Mouse (Mus musculus) gastrocnemius, postnatal 10 days (tissue): Measurements from ENCODE around the gene Nfya. TPM values are rescaled to one million over a fixed set of nuclear protein-coding genes. Genes with fewer than 3 reads are reported as not detected.
"Not testable (repeated sequence)": the region's sequence is repeated elsewhere in the genome, so short reads cannot be mapped to it uniquely, and the experiment has no call there.

ENCODE experiments used
- DNase-seq: peaks from one replicate; pipeline ENCODE4 v3.0.0; 2021; ENCODE audit warnings: mixed read lengths
- total RNA-seq, 2 experiments: library from RNA; stranded (reverse); gene quantifications; 2 replicates each; pipeline ENCODE4 v1.2.3; 2021

Gene Nfya
- total RNA-seq, 2 experiments from 2014 or later, result 11.3 to 19.2 TPM

DNA sequence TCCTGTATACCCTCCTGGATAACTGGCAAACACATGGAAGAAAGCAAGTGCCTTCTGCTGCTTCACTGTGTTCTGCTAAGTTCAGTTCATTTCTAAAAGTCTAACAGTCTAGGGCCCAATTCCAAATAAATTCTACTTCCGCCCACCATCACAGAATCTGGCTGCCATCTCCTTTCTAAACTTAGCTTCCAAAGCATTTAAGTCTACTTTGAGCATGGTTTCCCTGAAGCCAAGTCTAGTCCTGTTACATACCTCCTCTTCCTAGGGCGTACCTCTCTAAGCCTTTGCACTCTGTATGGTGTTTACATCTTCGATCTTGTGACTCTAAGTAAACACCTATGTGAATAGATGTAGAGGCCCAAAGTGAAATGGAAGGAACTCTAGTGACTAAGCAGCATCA lies 17.1 kb downstream of the Nfya start:
- no peak for DNase-seq

GRCm38 (mm10) chr17:48391446-48391845 lies 18.3 kb downstream of the Nfya start:
- DNase-seq, result no peak

GRCm38 (mm10) chr17:48389442-48389841 lies 20.3 kb downstream of the Nfya start:
- DNase-seq, result no peak

GRCm38 (mm10) chr17:48388666-48389065 lies 21.0 kb downstream of the Nfya start:
- no peak for DNase-seq

DNA sequence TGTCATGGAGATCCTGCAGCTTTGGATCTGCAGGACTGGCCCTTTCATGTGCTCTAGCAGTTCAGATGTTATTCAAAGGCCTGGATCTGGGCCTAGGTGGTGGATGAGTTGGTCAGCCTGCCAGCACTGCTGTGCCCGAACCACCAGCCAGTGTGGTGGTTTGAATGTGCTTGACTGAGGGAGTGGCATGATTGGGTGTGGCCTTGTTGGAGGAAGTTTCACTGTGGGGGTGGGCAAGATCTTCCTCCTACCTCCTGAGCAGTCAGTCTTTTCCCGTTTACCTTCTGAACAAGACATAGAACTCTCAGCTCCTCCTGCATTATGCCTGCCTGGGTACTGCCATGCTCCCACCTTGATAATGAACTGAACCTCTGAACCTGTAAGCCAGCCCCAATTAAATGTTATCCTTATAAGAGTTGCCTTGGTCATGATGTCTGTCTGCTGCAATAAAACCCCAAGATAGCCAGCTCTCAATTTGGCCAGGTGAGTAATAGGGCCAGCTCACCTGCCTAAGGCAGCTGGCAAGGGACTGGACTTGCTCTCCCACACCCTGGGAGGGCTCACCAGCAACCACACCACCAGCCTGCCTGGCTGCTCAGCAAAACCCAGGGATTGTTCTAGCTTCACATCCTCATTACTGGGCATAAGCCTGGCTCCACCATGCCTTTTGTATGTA lies 23.8 kb downstream of the Nfya start:
- no peak for DNase-seq

GRCm38 (mm10) chr17:48379050-48379449 lies 30.7 kb downstream of the Nfya start:
- DNase-seq, result no peak

GRCm38 (mm10) chr17:48376102-48376501 lies 33.6 kb downstream of the Nfya start:
- DNase-seq, result no peak

- no peak for DNase-seq
Measured at GRCm38 (mm10) chr17:48372987-48373386, 36.7 kb downstream of the Nfya start.

GRCm38 (mm10) chr17:48371621-48372020 lies 38.1 kb downstream of the Nfya start:
- no peak for DNase-seq

- DNase-seq, result no peak
Measured at GRCm38 (mm10) chr17:48366806-48367205, 42.9 kb downstream of the Nfya start.

GRCm38 (mm10) chr17:48365511-48366155 lies 44.1 kb downstream of the Nfya start:
- no peak for DNase-seq

DNA sequence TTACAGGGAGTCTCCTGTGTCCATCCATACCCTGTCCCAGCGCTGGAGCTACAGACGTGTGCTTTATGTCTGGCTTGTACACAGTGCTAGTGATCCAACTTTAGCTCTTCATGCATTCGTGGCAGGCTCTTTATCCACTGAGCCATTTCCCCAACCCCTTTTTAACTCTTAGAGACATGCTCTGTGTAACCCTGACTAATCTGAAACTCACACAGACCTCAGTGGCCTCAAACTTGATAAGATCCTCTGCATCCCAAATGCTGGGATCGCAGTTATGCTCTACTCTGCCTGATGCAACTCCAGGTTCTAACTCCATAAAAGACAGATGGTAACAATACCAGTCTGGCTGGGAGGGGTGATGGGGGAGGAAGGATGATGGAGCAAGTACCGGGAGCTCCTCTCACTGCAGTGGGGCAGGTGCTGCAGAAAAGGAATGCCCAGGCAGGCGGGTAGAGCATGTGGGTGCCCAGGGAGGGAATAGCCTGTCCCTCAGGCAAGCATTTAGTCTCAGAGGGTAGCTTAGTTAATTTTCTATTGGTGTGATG lies 46.2 kb downstream of the Nfya start:
- no peak for DNase-seq

DNA sequence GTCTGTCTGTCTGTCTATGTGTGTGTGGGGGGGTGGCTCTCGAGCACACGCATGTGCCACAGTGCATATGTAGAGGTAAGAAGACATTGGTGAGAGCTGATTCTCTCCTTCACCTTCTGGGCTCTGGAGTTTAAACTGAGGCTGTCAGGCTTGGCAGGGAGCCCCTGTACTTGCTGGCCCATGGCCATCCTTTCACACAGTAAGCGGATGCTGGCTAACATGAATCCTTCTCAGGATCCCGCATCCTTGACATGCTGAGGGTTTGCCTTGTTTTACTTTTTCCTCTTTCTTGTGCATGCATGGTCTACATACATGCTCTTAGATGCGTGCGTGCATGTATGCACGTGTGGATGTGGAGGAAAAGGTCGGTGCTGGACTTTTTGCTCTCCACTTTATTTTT lies 46.7 kb downstream of the Nfya start:
- DNase-seq, result peak; percentile 51

- DNase-seq, result no peak
Measured at GRCm38 (mm10) chr17:48362346-48362745, 47.4 kb downstream of the Nfya start.

DNA sequence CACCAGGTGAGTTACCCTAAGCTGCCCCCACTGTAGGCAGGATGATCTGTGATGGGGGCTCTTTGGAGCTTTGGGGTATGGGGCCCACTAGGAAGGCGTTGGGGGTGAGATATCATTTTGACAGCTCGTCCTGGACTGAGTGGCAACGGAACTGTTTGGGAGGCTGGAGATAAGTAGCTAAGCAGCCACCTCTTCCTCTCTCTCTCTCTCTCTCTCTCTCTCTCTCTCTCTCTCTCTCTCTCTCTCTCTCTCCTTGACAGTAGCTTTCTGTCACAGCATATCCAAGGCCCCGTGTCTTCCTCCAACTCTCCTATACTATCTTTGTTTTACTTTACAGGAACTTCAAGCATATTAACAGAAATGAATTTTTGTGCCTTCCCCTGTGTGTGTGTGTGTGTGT lies 49.2 kb downstream of the Nfya start:
- DNase-seq, result no peak

DNA sequence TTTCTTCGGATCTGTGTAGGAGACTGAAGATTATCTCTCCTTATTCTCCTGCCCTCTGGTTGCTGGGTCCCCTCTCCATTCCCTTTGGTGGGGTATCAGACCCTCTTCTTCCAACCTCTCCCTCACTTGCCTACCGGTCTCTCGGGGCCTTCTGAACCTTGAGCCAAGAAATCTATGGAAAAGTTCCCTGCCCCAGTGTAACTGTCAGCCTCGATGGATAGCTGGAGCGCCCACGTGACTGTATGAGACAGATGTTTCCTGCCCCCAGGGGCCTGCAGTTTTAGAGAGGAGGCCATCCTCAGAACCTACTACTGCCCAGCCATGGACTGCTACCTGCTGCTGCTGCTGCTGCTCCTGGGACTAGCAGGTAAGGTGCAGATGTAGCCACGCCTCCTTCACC lies 50.1 kb downstream of the Nfya start, which contains the start of gene Treml1:
Treml1 (plus strand) TSS at position 301 of the 400 bp plus-strand sequence.
- DNase-seq, result no peak

- no peak for DNase-seq
Measured at GRCm38 (mm10) chr17:48357892-48358291, 51.8 kb downstream of the Nfya start.

DNA sequence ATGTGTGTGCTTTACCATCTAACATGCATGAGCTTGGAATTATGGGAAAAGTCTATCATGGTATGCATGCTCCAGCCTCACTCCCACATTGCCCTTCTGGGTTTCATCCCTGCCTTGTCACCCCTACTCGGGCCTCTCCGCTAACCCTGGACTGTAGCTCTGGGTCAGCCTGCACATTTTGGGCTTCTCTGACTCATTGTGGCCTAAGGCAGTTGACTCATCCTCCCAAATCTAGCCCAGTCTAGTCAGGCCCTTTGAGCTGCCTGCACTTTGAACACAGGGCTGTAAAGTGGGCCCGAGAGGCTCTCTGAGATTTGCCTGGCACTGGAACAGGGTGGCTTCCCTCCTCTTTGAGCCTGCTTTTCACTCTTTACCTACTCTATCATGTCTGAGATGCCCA lies 53.9 kb downstream of the Nfya start:
- DNase-seq, result no peak

- not testable (repeated sequence) for DNase-seq
Measured at GRCm38 (mm10) chr17:48352976-48353375, 56.7 kb downstream of the Nfya start.

- no peak for DNase-seq
Measured at GRCm38 (mm10) chr17:48350681-48351193, 59.0 kb downstream of the Nfya start.

- no peak for DNase-seq
Measured at GRCm38 (mm10) chr17:48347287-48347686, 62.4 kb downstream of the Nfya start.

DNA sequence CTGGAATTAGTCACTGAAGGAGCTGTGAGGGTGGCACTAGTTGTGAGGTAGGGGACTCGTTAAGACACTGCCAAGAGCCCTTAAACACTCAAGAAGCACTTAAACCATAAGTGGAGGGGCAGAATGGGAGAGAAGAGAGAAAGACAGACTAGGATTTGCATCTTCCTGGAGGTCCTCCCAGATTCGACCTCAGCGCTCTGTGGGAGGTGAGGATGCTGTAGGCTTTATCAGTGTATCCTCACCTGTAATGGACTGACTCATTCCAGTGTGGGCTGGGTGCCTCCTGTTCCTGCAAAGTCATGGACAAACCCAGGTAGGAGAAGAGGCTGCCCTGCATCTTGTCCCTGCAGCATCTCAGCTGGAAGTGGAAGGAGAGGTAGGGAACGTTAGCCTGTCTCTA lies 62.9 kb downstream of the Nfya start:
- DNase-seq, result no peak

GRCm38 (mm10) chr17:48346231-48346630 lies 63.5 kb downstream of the Nfya start, which contains the start of gene Trem2:
Gene Trem2, plus strand, starts transcription at chr17:48346401.
- DNase-seq, result no peak
